Mouse (Mus musculus) limb, embryonic 11.5 days (tissue): ENCODE data around the gene Cd19. TPM values are rescaled to one million over a fixed set of nuclear protein-coding genes. Genes with fewer than 3 reads are reported as not detected.
A peak's percentile ranks its signal among the peaks of the same experiment; 100 is the strongest.
"Not testable (repeated sequence)": the region's sequence is repeated elsewhere in the genome, so short reads cannot be mapped to it uniquely, and the experiment has no call there.

ENCODE experiments used
- ATAC-seq: fragments of 200-750 bp; cut with Nextera tagmentation; 2 replicates; pipeline ENCODE4 v1.8.0; 2017; ENCODE audit warnings: low read depth; ENCODE audit not compliant: insufficient number of reproducible peaks, low FRiP score, low TSS enrichment
- DNase-seq: peaks from one replicate; pipeline ENCODE4 v3.0.0-alpha.2; 2015; ENCODE audit warnings: low spot score
- H3K27ac ChIP-seq: fragments of 300-500 bp; sonication (generic); replicated peaks from 2 replicates; pipeline ENCODE4 v1.5.1; 2014; ENCODE audit warnings: low read depth, mild to moderate bottlenecking, low read length
- H3K27me3 ChIP-seq: fragments of 300-500 bp; sonication (generic); 2 replicates; pipeline ENCODE4 v1.6.1; 2014; ENCODE audit warnings: mild to moderate bottlenecking, low read length, mixed read lengths; ENCODE audit not compliant: control insufficient read depth, insufficient read depth
- H3K36me3 ChIP-seq: fragments of 300-500 bp; sonication (generic); 2 replicates; pipeline ENCODE4 v1.6.1; 2014; ENCODE audit warnings: mild to moderate bottlenecking, low read length, moderate library complexity, mixed read lengths; ENCODE audit not compliant: control insufficient read depth, insufficient read depth
- H3K4me1 ChIP-seq: fragments of 300-500 bp; sonication (generic); 2 replicates; pipeline ENCODE4 v1.6.1; 2014; ENCODE audit warnings: low read length, mixed read lengths; ENCODE audit not compliant: control insufficient read depth, insufficient read depth
- H3K4me2 ChIP-seq: fragments of 300-500 bp; sonication (generic); 2 replicates; pipeline ENCODE4 v1.6.1; 2014; ENCODE audit warnings: low read depth, mild to moderate bottlenecking, moderate library complexity; ENCODE audit not compliant: severe bottlenecking
- H3K4me3 ChIP-seq: fragments of 300-500 bp; sonication (generic); 2 replicates; pipeline ENCODE4 v1.5.1; 2014; ENCODE audit warnings: low read depth, low read length
- H3K9ac ChIP-seq: fragments of 300-500 bp; sonication (generic); 2 replicates; pipeline ENCODE4 v1.6.1; 2014; ENCODE audit warnings: mild to moderate bottlenecking, low read length
- H3K9me3 ChIP-seq: fragments of 300-500 bp; sonication (generic); 2 replicates; pipeline ENCODE4 v1.6.1; 2016; ENCODE audit warnings: low read length; ENCODE audit not compliant: control insufficient read depth
- WGBS: fragments of 180-500 bp; shearing (Covaris S2); extraction: QIAGEN DNeasy Blood & Tissue Kit; methylation state at CpG from one replicate; pipeline ENCODE4 v1.1.7; 2014; 5-methylcytosine and 5-hydroxymethylcytosine counted together
- polyA plus RNA-seq: library from polyadenylated mRNA; unstranded; fragments of >200 nt; fragmentation: Nextera tagmentation; extraction: Ambion mirVana; gene quantifications from 2 replicates; pipeline ENCODE4 v1.2.1, GENCODE M21; 2014

The Cd19 gene
- polyA plus RNA-seq, 1 experiment from 2014 or later: not detected

DNA sequence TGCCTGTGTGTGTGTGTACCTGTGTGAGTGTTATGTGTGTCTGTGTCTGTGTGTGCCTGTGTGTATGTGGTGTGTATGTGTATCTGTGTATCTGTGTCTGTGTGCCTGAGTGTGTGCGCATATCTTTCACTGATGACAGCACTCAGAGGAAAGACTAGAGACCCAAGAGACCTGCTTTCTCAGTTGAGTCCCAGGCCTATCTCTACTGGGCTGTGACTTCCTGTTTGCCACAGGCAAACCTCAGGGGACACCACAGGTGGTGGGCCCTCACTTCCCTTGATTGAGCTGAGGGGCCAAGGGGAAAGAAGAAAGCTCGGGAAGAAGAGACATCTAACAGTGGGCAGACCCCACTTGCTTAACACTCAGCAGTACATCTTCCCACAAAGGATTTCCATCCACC lies 1.9 kb upstream of the Cd19 start:
- Histone ChIP-seq H3K4me3 (no peak overlapping the region), H3K36me3 (no peaks in the 10 kb centered on the region), H3K4me2 (no peak overlapping the region), H3K9ac (no peak overlapping the region), H3K27me3 (no peaks in the 10 kb centered on the region), H3K27ac (no peak overlapping the region), H3K9me3 (no peaks in the 10 kb centered on the region), H3K4me1 (0 out of 2 replicates have a peak, but pooled peaks cover 3% of the 10 kb centered on the region)
- DNase-seq (no peak), ATAC-seq (no peak; the same call in 1 of the 2 replicates)
- WGBS: 57% methylated on average over 2 of the region's 2 CpGs

GRCm38 (mm10) chr7:126411061-126411460 lies 3.6 kb downstream of the Cd19 start:
- DNase-seq: no peak
- ATAC-seq: no peak
- H3K27me3 ChIP-seq: no peaks in the 10 kb centered on the region
- no peak overlapping the region for H3K4me3 ChIP-seq
- WGBS: 91% methylated on average over 4 of the region's 4 CpGs
- no peaks in the 10 kb centered on the region for H3K4me1 ChIP-seq
- no peak overlapping the region for H3K9ac ChIP-seq
- no peaks in the 10 kb centered on the region for H3K36me3 ChIP-seq
- H3K27ac ChIP-seq: no peak overlapping the region
- no peaks in the 10 kb centered on the region for H3K9me3 ChIP-seq
- H3K4me2 ChIP-seq: no peak overlapping the region

- H3K27me3 ChIP-seq: no peaks in the 10 kb centered on the region
- 95% methylated on average over 2 of the region's 2 CpGs for WGBS
- DNase-seq (no peak), ATAC-seq (no peak)
- no peak overlapping the region for H3K27ac ChIP-seq
- H3K36me3 ChIP-seq: no peaks in the 10 kb centered on the region
- no peak overlapping the region for H3K9ac ChIP-seq
- H3K4me3 ChIP-seq: no peak overlapping the region
- H3K4me1 ChIP-seq: no peaks in the 10 kb centered on the region
- no peak overlapping the region for H3K4me2 ChIP-seq
- H3K9me3 ChIP-seq: no peaks in the 10 kb centered on the region
Observed at GRCm38 (mm10) chr7:126408686-126409085, 6.0 kb downstream of the Cd19 start.

- not testable (repeated sequence) for H3K27ac ChIP-seq, H3K4me1 ChIP-seq, H3K4me3 ChIP-seq, H3K9me3 ChIP-seq, H3K9ac ChIP-seq, H3K27me3 ChIP-seq, H3K4me2 ChIP-seq, H3K36me3 ChIP-seq, DNase-seq, ATAC-seq
- WGBS: 86% methylated on average over 7 of the region's 8 CpGs
Observed at GRCm38 (mm10) chr7:126402518-126402917, 12.2 kb downstream of the Cd19 start.

GRCm38 (mm10) chr7:126399548-126399947 lies 15.1 kb downstream of the Cd19 start:
- Histone ChIP-seq H3K4me1 (0 out of 2 replicates have a peak, but pooled peaks cover 4% of the 10 kb centered on the region), H3K36me3 (no peaks in the 10 kb centered on the region), H3K9me3 (no peaks in the 10 kb centered on the region), H3K4me3 (no peak overlapping the region), H3K27me3 (no peaks in the 10 kb centered on the region), H3K9ac (no peak overlapping the region), H3K4me2 (no peak overlapping the region), H3K27ac (no peak overlapping the region)
- WGBS: 10% methylated on average over 5 of the region's 5 CpGs
- DNase-seq (peak; percentile 90), ATAC-seq (no peak)

- Histone ChIP-seq H3K9me3 (no peaks in the 10 kb centered on the region), H3K4me3 (no peak overlapping the region), H3K27ac (no peak overlapping the region), H3K4me2 (no peak overlapping the region), H3K9ac (no peak overlapping the region), H3K4me1 (0 out of 2 replicates have a peak, but pooled peaks cover 4% of the 10 kb centered on the region), H3K36me3 (no peaks in the 10 kb centered on the region), H3K27me3 (no peaks in the 10 kb centered on the region)
- DNase-seq (no peak), ATAC-seq (no peak)
- 93% methylated on average over 4 of the region's 4 CpGs for WGBS
Observed at GRCm38 (mm10) chr7:126397822-126398221, 16.9 kb downstream of the Cd19 start.

- Histone ChIP-seq H3K9ac (no peak overlapping the region), H3K36me3 (no peaks in the 10 kb centered on the region), H3K27me3 (no peaks in the 10 kb centered on the region), H3K4me1 (0 out of 2 replicates have a peak, but pooled peaks cover 4% of the 10 kb centered on the region), H3K4me2 (peak overlapping the region; percentile 27; the same call in 1 of the 2 replicates), H3K27ac (no peak overlapping the region), H3K9me3 (no peaks in the 10 kb centered on the region), H3K4me3 (no peak overlapping the region)
- WGBS: 60% methylated on average over 6 of the region's 6 CpGs
- no peak for ATAC-seq
- DNase-seq: no peak
Observed at GRCm38 (mm10) chr7:126397221-126397620, 17.5 kb downstream of the Cd19 start.

GRCm38 (mm10) chr7:126396298-126397119 lies 18.2 kb downstream of the Cd19 start, which contains the start of gene Nfatc2ip:
Nfatc2ip (minus strand) TSS chr7:126396737.
- DNase-seq (peak; percentile 97), ATAC-seq (peak; percentile 99)
- Histone ChIP-seq H3K27ac (no peak within 1 kb of the TSS), H3K4me3 (peak within 1 kb of the TSS; percentile 78), H3K4me1 (0 out of 2 replicates have a peak, but pooled peaks cover 4% of the 10 kb centered on the region), H3K4me2 (peak within 1 kb of the TSS; percentile 74), H3K9ac (peak within 1 kb of the TSS; percentile 70), H3K36me3 (no peaks in the 10 kb centered on the region), H3K9me3 (no peaks in the 10 kb centered on the region), H3K27me3 (no peaks in the 10 kb centered on the region)
- under 1% methylated on average over 59 of the region's 59 CpGs for WGBS
